Mouse (Mus musculus): ENCODE data around the gene Trrap.
"Not testable (repeated sequence)": the region's sequence is repeated elsewhere in the genome, so short reads cannot be mapped to it uniquely, and the experiment has no call there.

DNA sequence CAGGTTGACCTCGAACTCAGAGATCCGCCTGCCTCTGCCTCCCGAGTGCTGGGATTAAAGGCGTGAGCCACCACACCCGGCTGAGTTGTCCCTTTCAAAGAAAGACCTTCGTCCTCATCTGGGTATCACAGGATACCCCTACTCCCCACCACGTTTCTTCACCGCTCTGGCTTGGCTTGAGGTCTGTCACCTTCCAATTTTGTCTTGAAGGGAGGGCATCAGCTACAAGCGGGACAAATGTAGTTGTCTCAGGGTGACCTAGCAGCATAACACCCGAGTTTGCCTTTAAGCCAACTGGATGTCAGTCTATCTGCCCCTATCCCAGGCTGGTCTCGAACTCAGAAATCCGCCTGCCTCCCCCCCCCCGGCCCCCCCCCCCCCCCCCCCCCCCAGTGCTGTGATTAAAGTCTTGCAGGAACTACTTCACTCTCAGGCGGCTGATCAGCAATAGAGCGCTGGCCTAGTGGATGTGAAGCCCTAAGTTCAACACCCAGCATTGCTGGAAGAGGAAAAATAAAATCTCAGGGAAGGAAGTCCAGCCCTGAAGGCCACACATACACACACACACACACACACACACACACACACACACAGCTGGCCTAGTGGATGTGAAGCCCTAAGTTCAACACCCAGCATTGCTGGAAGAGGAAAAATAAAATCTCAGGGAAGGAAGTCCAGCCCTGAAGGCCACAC lies at the start of gene Trrap:
- not testable (repeated sequence) for TF ChIP-seq GATA1 (IDR thresholded peaks at IDR 0.05; ENCODE audit: borderline replicate concordance, low read length); FLI1 (IDR thresholded peaks at IDR 0.05; ENCODE audit: low read length)

Data from megakaryocyte, embryonic 14.5 days (primary cell).